17 mouse cellular contexts compared by ENCODE assay signal in genomic region chr1:22320941-22321676, GRCm38 (mm10).
DNase-seq lines count a peak whose midpoint lies in the region; ATAC-seq and TF ChIP-seq lines count a peak whose summit lies in the region.
"Had no signal": no experiment of that assay in that cellular context is flagged by ENCODE, and none has a peak within 500 bp of the region (broad histone marks: within the 10 kb centered on the region; RNA-seq: fewer than 3 reads in every experiment).

No protein-coding gene starts in this region.

- H3K27me3 ChIP-seq in hindbrain, embryonic 13.5 days, result no peaks in the 10 kb centered on the region
- H3K27me3 ChIP-seq in hindbrain, embryonic 16.5 days (replicated peaks; ENCODE audit: control insufficient read depth, insufficient read depth, low read length), result no peaks in the 10 kb centered on the region
- H3K27me3 ChIP-seq in embryonic facial prominence, embryonic 11.5 days (ENCODE audit: control insufficient read depth, insufficient read depth, low read length), result no peaks in the 10 kb centered on the region
- H3K27me3 ChIP-seq in hindbrain, postnatal 0 days (ENCODE audit: insufficient read depth, low read length), result no peaks in the 10 kb centered on the region
- H3K27me3 ChIP-seq in midbrain, embryonic 14.5 days (ENCODE audit: control insufficient read depth, insufficient read depth, low read length), result no peaks in the 10 kb centered on the region
- H3K27me3 ChIP-seq in liver, postnatal 0 days (ENCODE audit: insufficient read depth, low read length), result no peaks in the 10 kb centered on the region
- H3K27me3 ChIP-seq: embryonic facial prominence, embryonic 13.5 days; intestine, embryonic 15.5 days; lung, embryonic 15.5 days had no signal

- peak; percentile 18 for DNase-seq in embryonic facial prominence, embryonic 11.5 days (ENCODE audit: low spot score)
- DNase-seq in hindbrain, postnatal 0 days (ENCODE audit: low spot score), result no peak
- peak; percentile 23 for DNase-seq in midbrain, embryonic 14.5 days
- no peak for DNase-seq in testis, postnatal 10 days (ENCODE audit: low spot score)
- DNase-seq in gastrocnemius, postnatal 14 days, result no peak
- no peak for DNase-seq in liver, postnatal 0 days
- DNase-seq: adrenal gland, postnatal 14 days; B cell, adult 2 months; cerebellum, adult 9-11 months; kidney, postnatal 25 days; liver; right cerebral cortex, postnatal 14 days had no signal

- no peaks in the 10 kb centered on the region for H3K9me3 ChIP-seq in hindbrain, embryonic 13.5 days
- H3K9me3 ChIP-seq in hindbrain, embryonic 16.5 days (ENCODE audit: control insufficient read depth, low read length), result no peaks in the 10 kb centered on the region
- no peaks in the 10 kb centered on the region for H3K9me3 ChIP-seq in embryonic facial prominence, embryonic 11.5 days (replicated peaks; ENCODE audit: control insufficient read depth, low read length)
- H3K9me3 ChIP-seq in hindbrain, postnatal 0 days (ENCODE audit: low read length), result no peaks in the 10 kb centered on the region
- H3K9me3 ChIP-seq in midbrain, embryonic 14.5 days (ENCODE audit: control insufficient read depth, low read length), result no peaks in the 10 kb centered on the region
- no peaks in the 10 kb centered on the region for H3K9me3 ChIP-seq in liver, postnatal 0 days (ENCODE audit: low read length)
- H3K9me3 ChIP-seq: embryonic facial prominence, embryonic 13.5 days; intestine, embryonic 15.5 days; lung, embryonic 15.5 days had no signal

- H3K4me2 ChIP-seq in hindbrain, embryonic 13.5 days, result no peak overlapping the region
- H3K4me2 ChIP-seq in hindbrain, embryonic 16.5 days (ENCODE audit: low read length), result no peak overlapping the region
- H3K4me2 ChIP-seq in embryonic facial prominence, embryonic 11.5 days (ENCODE audit: low read depth, low read length), result no peak overlapping the region
- H3K4me2 ChIP-seq in hindbrain, postnatal 0 days (ENCODE audit: low read depth, low read length), result no peak overlapping the region
- no peak overlapping the region for H3K4me2 ChIP-seq in midbrain, embryonic 14.5 days (ENCODE audit: low read length)
- no peak overlapping the region for H3K4me2 ChIP-seq in liver, postnatal 0 days (ENCODE audit: low read depth, low read length)
- H3K4me2 ChIP-seq: embryonic facial prominence, embryonic 13.5 days; intestine, embryonic 15.5 days; lung, embryonic 15.5 days had no signal

- TF ChIP-seq EP300 in liver, postnatal 0 days (IDR thresholded peaks at IDR 0.05; ENCODE audit: low read depth), result no peak

- no peak overlapping the region for H3K27ac ChIP-seq in hindbrain, embryonic 13.5 days
- H3K27ac ChIP-seq in hindbrain, embryonic 16.5 days (ENCODE audit: low read depth, low read length), result no peak overlapping the region
- 0 out of 2 replicates have a peak overlapping the region, but pooled peaks have one; percentile 3 for H3K27ac ChIP-seq in embryonic facial prominence, embryonic 11.5 days (replicated peaks; ENCODE audit: low read depth, low read length)
- H3K27ac ChIP-seq in hindbrain, postnatal 0 days, result no peak overlapping the region
- H3K27ac ChIP-seq in midbrain, embryonic 14.5 days (replicated peaks; ENCODE audit: low read depth, low read length), result no peak overlapping the region
- no peak overlapping the region for H3K27ac ChIP-seq in liver, postnatal 0 days (ENCODE audit: low read depth)
- H3K27ac ChIP-seq: embryonic facial prominence, embryonic 13.5 days; intestine, embryonic 15.5 days; lung, embryonic 15.5 days had no signal

- H3K4me3 ChIP-seq in hindbrain, embryonic 13.5 days, result no peak overlapping the region
- no peak overlapping the region for H3K4me3 ChIP-seq in hindbrain, embryonic 16.5 days (ENCODE audit: low read length)
- no peak overlapping the region for H3K4me3 ChIP-seq in embryonic facial prominence, embryonic 11.5 days (ENCODE audit: low read depth, low read length)
- H3K4me3 ChIP-seq in hindbrain, postnatal 0 days (ENCODE audit: low read length), result no peak overlapping the region
- H3K4me3 ChIP-seq in midbrain, embryonic 14.5 days (replicated peaks; ENCODE audit: low read depth, low read length), result no peak overlapping the region
- H3K4me3 ChIP-seq in liver, postnatal 0 days (ENCODE audit: low read depth, low read length), result no peak overlapping the region
- H3K4me3 ChIP-seq: embryonic facial prominence, embryonic 13.5 days; intestine, embryonic 15.5 days; lung, embryonic 15.5 days had no signal

- H3K36me3 ChIP-seq in hindbrain, embryonic 13.5 days, result no peaks in the 10 kb centered on the region
- no peaks in the 10 kb centered on the region for H3K36me3 ChIP-seq in hindbrain, embryonic 16.5 days (ENCODE audit: control insufficient read depth, insufficient read depth, low read length)
- no peaks in the 10 kb centered on the region for H3K36me3 ChIP-seq in embryonic facial prominence, embryonic 11.5 days (replicated peaks; ENCODE audit: control insufficient read depth, insufficient read depth, low read depth, low read length)
- H3K36me3 ChIP-seq in hindbrain, postnatal 0 days (ENCODE audit: insufficient read depth, low read length), result no peaks in the 10 kb centered on the region
- H3K36me3 ChIP-seq in midbrain, embryonic 14.5 days (ENCODE audit: control insufficient read depth, insufficient read depth, low read length), result no peaks in the 10 kb centered on the region
- H3K36me3 ChIP-seq in liver, postnatal 0 days (replicated peaks; ENCODE audit: insufficient read depth, low read length), result no peaks in the 10 kb centered on the region
- H3K36me3 ChIP-seq: embryonic facial prominence, embryonic 13.5 days; intestine, embryonic 15.5 days; lung, embryonic 15.5 days had no signal

- no peaks in the 10 kb centered on the region; the same call in 1 of the 2 replicates for H3K4me1 ChIP-seq in hindbrain, embryonic 13.5 days (replicated peaks)
- no peaks in the 10 kb centered on the region for H3K4me1 ChIP-seq in hindbrain, embryonic 16.5 days (ENCODE audit: control insufficient read depth, insufficient read depth, low read depth, low read length)
- no peaks in the 10 kb centered on the region for H3K4me1 ChIP-seq in embryonic facial prominence, embryonic 11.5 days (ENCODE audit: control insufficient read depth, insufficient read depth, low read length)
- H3K4me1 ChIP-seq in hindbrain, postnatal 0 days (ENCODE audit: insufficient read depth, low read length), result no peaks in the 10 kb centered on the region
- H3K4me1 ChIP-seq in midbrain, embryonic 14.5 days (ENCODE audit: control insufficient read depth, insufficient read depth, low read length), result peaks cover 4% of the 10 kb centered on the region; the same call in 1 of the 2 replicates
- H3K4me1 ChIP-seq in liver, postnatal 0 days (ENCODE audit: insufficient read depth), result no peaks in the 10 kb centered on the region
- H3K4me1 ChIP-seq: embryonic facial prominence, embryonic 13.5 days; intestine, embryonic 15.5 days; lung, embryonic 15.5 days had no signal

- H3K9ac ChIP-seq in hindbrain, embryonic 13.5 days, result no peak overlapping the region
- H3K9ac ChIP-seq in hindbrain, embryonic 16.5 days (ENCODE audit: low read depth, low read length), result no peak overlapping the region
- H3K9ac ChIP-seq in embryonic facial prominence, embryonic 11.5 days (replicated peaks; ENCODE audit: low read length), result no peak overlapping the region
- no peak overlapping the region for H3K9ac ChIP-seq in hindbrain, postnatal 0 days (replicated peaks; ENCODE audit: low read length)
- no peak overlapping the region for H3K9ac ChIP-seq in midbrain, embryonic 14.5 days (replicated peaks; ENCODE audit: low read length)
- no peak overlapping the region for H3K9ac ChIP-seq in liver, postnatal 0 days (replicated peaks)
- H3K9ac ChIP-seq: embryonic facial prominence, embryonic 13.5 days; intestine, embryonic 15.5 days; lung, embryonic 15.5 days had no signal

- 0 out of 2 replicates have a peak, but pooled peaks have one; percentile 36 for ATAC-seq in hindbrain, embryonic 13.5 days (ENCODE audit: low FRiP score)
- ATAC-seq in hindbrain, embryonic 16.5 days, result no peak
- peak; percentile 75; the same call in 1 of the 2 replicates for ATAC-seq in embryonic facial prominence, embryonic 11.5 days (replicated peaks; ENCODE audit: insufficient number of reproducible peaks, low FRiP score, low TSS enrichment, low read depth)
- peak; percentile 18; the same call in 1 of the 2 replicates for ATAC-seq in hindbrain, postnatal 0 days
- ATAC-seq in midbrain, embryonic 14.5 days (ENCODE audit: low FRiP score, low TSS enrichment), result 0 out of 2 replicates have a peak, but pooled peaks have one; percentile 20
- ATAC-seq in liver, postnatal 0 days, result no peak
- ATAC-seq: intestine, embryonic 15.5 days had no signal

- intact Hi-C loops in gastrocnemius, postnatal 14 days (cut with DNase I; ENCODE audit: low total_unique reads), result no loop called here

- TF ChIP-seq CTCF in hindbrain, postnatal 0 days (IDR thresholded peaks at IDR 0.05; ENCODE audit: low read depth), result no peak
- TF ChIP-seq CTCF in liver, postnatal 0 days (IDR thresholded peaks at IDR 0.05; ENCODE audit: low read depth), result no peak

- 55% methylated on average over 6 of the region's 6 CpGs for WGBS in hindbrain, embryonic 13.5 days
- WGBS in hindbrain, embryonic 16.5 days, result 38% methylated on average over 6 of the region's 6 CpGs
- 30% methylated on average over 6 of the region's 6 CpGs for WGBS in embryonic facial prominence, embryonic 11.5 days
- WGBS in hindbrain, postnatal 0 days, result 41% methylated on average over 6 of the region's 6 CpGs
- WGBS in midbrain, embryonic 14.5 days, result 13% methylated on average over 6 of the region's 6 CpGs
- WGBS in liver, postnatal 0 days (ENCODE audit: insufficient replicate concordance), result 57% methylated on average over 6 of the region's 6 CpGs

Comparison
In these comparisons a context has a peak if more than half of its experiments do, and no peak if none do; other contexts are left out.
1. ATAC-seq: peak in hindbrain, embryonic 13.5 days (single experiment), embryonic facial prominence, embryonic 11.5 days (single experiment), hindbrain, postnatal 0 days (single experiment) and midbrain, embryonic 14.5 days (single experiment); none in hindbrain, embryonic 16.5 days (single experiment) and liver, postnatal 0 days (single experiment).
2. DNase-seq: peak in embryonic facial prominence, embryonic 11.5 days (single experiment) and midbrain, embryonic 14.5 days (single experiment); none in hindbrain, postnatal 0 days (single experiment), testis, postnatal 10 days (single experiment), gastrocnemius, postnatal 14 days (single experiment) and liver, postnatal 0 days (single experiment).